Mouse (Mus musculus): ENCODE data around the gene Dnah17.

Gene Dnah17

DNA sequence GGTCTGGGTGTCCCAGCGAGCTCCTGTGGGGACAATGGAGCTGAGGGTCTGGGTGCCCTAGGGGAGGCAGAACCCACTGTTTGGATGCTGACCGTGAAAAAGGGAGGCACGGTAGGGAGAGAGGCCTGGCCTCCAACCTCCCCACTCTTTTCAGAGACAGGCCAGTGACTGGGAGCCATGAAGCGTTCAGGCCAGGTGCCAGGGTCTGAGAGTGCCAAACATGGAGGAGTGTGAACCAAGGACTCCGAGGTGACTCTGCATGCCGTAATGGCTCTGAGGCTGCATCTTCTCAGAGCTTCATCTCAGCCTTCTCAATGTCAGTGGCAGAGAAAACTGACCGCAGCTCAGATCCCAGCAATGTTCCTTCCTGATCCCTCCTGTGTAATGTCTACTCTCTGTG is 107.0 kb downstream of the Dnah17 start:
- DNase-seq (ENCODE audit: low read depth, low spot score), result no peak

DNA sequence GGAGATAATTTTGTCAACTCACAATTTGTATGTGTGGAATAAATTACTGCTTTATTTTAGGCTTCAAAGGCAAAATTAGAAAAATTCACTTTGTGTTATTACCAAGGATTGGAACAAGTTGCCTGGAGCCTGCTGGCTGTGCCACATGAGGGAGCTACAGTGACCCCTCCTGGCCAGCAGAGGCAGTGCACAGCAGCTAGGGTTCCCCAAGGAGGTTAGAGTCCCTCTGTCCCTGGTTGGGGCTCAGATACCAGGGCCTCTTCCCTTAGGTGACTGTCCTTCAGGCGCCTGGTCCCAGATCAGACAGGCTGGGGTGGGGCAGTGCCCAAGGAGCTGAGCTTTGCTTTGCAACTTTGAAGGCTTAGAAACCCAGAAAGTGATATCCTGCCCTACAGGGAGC is 108.6 kb downstream of the Dnah17 start:
- no peak for DNase-seq (ENCODE audit: low read depth, low spot score)

DNA sequence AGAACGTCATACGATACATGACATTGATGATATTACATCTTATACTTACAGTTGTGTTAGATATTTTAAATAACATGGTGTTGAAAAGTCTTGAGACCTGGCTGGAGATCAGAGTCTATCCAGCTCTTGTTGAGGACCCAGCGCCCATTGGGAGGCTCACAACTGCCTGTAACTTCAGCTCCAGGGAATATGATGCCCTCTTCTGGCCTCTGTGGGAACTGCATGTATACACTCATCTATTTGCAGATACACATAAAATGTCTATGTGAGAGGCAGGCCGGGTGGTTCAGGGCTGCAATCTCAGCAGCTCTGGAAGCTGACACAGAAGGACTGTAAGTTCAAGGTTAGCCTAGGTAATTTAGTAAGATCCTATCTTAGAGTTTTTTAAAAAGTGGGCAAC is 112.1 kb downstream of the Dnah17 start:
- DNase-seq (ENCODE audit: low read depth, low spot score), result no peak

DNA sequence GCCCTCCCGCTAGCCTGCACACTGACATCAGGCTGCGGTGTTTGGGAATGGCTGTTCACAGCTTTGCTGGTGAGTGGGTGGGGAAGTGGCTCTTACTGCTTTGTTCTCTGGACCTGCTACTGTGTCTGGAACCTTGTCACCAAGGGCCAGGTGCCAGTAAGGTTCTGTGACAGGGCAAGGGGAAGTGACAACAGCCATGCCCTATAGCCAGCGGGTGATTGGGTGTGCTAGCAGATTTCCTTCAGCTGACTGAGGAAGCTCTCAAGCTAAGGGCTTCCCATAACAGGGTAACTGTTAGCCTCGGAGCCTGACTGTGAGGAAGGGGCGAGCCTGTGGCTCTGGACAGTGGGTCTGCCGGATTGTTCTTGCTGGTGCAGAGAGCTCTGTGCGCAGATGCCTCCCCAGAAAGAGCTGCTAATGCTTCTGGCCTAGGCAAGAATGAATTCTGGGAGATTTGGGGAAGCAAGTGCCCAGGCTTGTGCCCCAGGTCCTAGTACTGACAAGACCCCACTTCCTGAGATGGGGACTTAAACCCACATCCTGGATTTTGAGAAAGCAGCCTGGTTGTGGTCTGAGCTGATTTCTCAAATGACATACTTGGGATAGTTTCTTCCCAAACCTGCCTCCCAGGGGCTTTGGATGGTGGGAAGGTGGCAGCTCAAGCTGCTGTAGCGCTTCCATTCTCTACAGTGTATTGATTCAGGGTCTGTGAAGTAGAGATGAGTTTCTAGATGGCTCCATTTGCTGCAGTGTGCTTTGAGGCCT is 114.9 kb downstream of the Dnah17 start:
- no peak for DNase-seq (ENCODE audit: low read depth, low spot score)

DNA sequence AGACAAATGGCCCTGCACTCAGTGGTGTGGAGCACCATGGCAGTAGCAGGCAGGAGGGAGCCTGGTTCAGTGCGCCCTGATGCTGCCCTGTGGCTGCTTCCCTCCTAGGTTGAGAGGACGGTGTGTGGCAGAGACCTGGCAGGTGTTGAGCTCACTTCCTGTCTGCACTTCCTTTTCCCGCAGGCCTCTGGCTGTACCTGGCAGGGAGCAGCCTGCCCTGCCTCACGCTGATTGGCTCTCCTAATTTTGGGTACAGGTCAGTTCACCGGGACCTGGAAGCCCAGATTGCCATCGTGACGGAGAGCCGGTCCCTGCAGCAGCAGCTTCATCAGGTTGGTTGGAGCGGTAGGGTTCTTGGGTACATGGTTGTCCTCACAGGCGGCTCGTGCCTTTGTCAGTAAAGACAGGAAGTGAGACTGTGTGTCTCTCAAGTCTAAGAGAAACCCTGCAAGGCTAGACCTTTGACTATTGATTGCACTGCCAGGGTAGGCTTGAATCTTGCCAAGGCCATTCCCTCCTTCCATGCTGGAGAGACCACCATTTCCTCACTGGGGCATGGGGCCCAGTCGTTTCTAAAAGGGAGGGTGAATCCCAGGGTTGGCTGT is 115.9 kb downstream of the Dnah17 start:
- DNase-seq (ENCODE audit: low read depth, low spot score), result no peak

GRCm38 (mm10) chr11:118013339-118013738 is 117.1 kb downstream of the Dnah17 start:
- no peak for DNase-seq (ENCODE audit: low read depth, low spot score)

DNA sequence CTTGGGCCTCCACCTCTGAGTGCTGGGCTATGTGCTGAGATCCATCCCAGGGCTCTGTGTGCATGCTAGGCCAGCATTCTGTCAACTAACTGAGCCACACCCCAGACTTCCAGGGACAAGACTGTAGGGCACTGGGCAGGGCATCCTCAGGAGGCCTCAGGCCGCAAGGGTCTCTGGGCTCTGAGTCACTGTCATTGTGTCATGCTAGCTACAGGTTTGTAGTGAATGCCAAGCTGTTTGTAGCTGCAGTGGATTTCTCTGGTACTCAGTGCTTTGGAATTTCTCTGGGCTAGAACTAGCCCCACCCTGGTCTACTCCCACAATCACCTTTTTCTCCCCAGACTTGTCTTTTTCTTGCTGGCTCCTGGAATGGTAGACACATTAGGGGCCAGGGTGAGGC is 117.8 kb downstream of the Dnah17 start:
- DNase-seq (ENCODE audit: low read depth, low spot score), result no peak

- DNase-seq (ENCODE audit: low read depth, low spot score), result no peak
Observed at GRCm38 (mm10) chr11:118009865-118010571, 120.4 kb downstream of the Dnah17 start.

DNA sequence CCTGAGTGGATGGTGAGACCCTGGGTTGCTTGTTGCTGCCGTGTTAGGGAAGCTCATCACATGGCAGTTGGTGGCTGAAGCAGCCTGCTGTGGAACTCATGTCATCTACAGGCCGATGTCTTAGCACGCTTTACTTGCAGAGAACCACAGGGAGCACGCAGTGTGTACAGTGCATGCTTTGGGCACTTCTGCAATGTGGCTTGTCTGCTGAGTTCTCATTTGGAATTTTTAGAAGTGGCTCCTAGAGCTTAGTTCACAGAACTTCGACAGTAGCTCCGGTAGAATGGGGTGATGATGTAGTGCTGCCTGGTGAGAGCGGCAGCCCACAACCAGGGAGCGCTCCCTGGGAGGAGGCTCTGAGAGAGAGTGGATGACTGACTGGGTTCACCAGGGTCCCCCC is 121.6 kb downstream of the Dnah17 start:
- DNase-seq (ENCODE audit: low read depth, low spot score), result no peak

GRCm38 (mm10) chr11:118008144-118008805 is 122.2 kb downstream of the Dnah17 start:
- DNase-seq (ENCODE audit: low read depth, low spot score), result no peak

- DNase-seq (ENCODE audit: low read depth, low spot score), result no peak
Observed at GRCm38 (mm10) chr11:118007460-118008143, 122.8 kb downstream of the Dnah17 start.

DNA sequence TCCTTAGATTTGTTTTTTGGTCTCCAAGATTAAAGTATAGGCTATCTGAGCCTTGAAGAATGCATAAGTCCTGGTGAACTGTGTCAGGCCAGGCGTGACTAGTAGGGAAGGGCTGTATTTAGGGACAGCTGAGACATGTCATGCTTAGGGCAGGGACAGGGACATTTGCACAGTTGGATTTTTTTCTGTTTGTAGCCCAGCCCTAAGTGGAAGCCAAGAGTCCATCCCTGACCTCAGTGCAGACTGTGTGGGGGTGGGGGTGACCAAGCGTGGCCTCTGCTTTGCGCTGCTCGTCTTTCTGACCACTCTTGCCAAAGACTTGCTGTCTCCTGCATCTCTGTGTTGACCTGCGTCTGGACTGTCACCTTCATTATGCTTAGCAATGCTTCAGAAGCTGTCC is 126.2 kb downstream of the Dnah17 start:
- DNase-seq (ENCODE audit: low read depth, low spot score), result no peak

DNA sequence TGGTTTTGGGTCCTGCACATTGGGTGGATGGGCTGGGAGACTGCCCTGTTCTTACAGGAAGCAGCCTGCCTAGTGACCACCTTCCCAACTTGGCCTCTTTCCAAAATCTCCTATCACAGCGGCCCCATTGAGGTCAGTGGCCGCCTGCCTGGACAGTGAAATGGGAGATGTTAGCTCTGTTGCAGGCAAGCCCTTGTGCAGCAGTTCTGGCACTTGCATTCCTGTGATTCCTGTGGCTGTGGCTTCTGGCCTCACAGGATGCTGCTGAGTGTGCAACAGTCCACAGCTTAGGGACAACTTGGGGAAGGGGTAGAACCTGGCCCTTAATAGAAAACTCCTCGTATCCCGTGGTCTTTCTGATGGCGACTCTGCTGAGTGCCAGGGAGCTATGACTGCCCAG is 126.7 kb downstream of the Dnah17 start:
- no peak for DNase-seq (ENCODE audit: low read depth, low spot score)

- DNase-seq (ENCODE audit: low read depth, low spot score), result no peak
Observed at GRCm38 (mm10) chr11:118003176-118003575, 127.3 kb downstream of the Dnah17 start.

DNA sequence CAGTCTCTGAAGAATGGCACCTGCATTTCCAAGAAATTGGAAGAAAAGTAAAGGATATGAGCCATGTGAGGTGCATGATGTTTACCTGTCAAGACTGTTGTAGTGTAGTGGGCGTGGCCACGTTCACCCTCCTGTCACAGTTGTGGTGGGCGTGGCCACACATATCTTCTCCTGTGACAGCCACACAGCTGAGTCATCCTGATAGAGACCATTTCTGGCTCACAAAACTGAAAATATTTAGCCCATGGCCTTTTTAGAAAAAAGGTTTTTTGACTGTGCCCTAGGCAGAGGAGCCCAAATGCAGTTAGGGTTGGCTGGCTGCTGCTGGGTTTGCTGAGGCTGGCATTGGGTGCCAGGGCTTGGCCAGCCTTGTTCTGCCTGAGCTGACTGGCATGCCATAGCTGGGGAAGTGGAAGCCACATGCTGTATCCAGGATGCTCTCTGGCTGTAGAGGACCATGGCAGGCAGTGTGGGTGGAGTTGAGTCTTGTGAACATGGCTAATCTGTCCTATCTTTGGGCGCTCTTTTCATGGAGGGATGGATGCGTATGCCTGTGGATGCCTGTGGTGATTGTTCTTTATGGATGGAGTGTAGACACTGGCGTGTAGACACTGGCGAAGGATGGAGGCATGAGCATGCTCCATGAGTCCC is 129.7 kb downstream of the Dnah17 start:
- no peak for DNase-seq (ENCODE audit: low read depth, low spot score)

DNA sequence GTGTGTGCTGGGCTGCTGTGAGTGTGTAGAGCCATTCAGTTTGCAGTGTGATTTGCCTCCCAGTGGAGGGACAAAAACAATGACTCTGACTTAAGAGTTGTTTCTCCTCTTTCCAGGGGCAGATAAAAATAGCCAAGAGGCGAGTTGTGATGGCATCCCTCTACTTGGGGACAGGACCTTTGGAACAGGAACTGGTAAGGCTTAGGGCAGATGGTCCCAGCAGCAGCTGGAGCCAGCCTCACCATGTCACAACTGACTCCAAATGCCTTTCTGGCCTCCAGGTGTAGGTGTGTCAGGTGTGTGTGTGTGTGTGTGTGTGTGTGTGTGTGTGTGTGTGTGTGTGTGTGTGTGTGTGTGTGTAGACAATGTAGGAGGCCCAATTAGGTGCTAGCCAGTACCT is 130.4 kb downstream of the Dnah17 start:
- no peak for DNase-seq (ENCODE audit: low read depth, low spot score)

GRCm38 (mm10) chr11:117999260-117999934 is 131.0 kb downstream of the Dnah17 start:
- no peak for DNase-seq (ENCODE audit: low read depth, low spot score)

GRCm38 (mm10) chr11:117998356-117998755 is 132.1 kb downstream of the Dnah17 start:
- DNase-seq (ENCODE audit: low read depth, low spot score), result no peak

GRCm38 (mm10) chr11:117997085-117997484 is 133.3 kb downstream of the Dnah17 start:
- DNase-seq (ENCODE audit: low read depth, low spot score), result no peak

DNA sequence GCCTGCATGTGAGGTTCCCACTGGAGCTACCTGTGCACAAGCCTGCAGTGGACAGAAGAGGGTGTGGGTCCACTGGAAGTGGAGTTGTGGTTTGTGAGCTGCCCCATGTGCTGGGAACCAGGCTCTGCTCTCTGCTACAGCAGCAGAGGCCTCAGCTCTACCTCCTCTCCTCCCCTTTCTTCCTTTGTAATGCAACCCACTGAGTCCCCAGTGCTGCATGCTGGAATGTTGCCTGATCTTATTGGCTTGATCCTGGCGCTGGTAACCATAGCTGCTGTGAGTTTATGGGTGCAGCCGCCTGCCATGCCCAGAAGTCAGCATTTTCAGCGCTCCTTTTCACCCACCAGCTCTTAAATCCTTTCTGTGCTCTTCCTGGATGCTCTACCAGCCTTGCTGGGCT is 134.4 kb downstream of the Dnah17 start:
- DNase-seq (ENCODE audit: low read depth, low spot score), result no peak

DNA sequence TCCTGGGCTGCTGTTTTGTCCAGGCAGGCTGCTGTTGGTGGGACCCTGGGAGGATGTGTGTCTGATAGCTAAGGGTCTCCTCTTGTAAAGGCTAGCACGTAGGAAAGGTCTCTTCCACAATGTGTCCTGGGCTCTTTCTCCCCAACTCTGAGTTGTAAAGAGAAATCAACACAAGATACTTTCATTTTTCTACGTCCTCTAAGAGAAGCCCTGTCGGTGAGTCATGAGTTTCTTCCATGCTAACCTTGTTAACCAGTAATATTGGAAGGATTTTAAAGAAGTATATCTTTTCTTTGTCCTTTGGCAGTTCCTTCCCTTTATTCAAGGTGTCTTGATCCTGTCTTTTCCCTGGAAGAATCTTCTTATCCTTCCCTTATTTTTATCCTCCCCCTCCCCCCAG is 134.8 kb downstream of the Dnah17 start:
- no peak for DNase-seq (ENCODE audit: low read depth, low spot score)
